Mouse (Mus musculus) limb, embryonic 10.5 days (tissue): ENCODE measurements around the gene Gm21209. TPM values are rescaled to one million over a fixed set of nuclear protein-coding genes. Genes with fewer than 3 reads are reported as not detected.
"Not testable (repeated sequence)": the region's sequence is repeated elsewhere in the genome, so short reads cannot be mapped to it uniquely, and the experiment has no call there.

ENCODE experiments used
- DNase-seq: peaks from one replicate; pipeline ENCODE4 v3.0.0-alpha.2; 2017; ENCODE audit warnings: low spot score
- H3K27ac ChIP-seq: fragments of 300-500 bp; sonication (generic); 2 replicates; pipeline ENCODE4 v1.5.1; 2016; ENCODE audit warnings: mild to moderate bottlenecking
- H3K27me3 ChIP-seq: fragments of 300-500 bp; sonication (generic); 2 replicates; pipeline ENCODE4 v1.6.1; 2016; ENCODE audit warnings: low read depth, mild to moderate bottlenecking; ENCODE audit not compliant: poor library complexity, severe bottlenecking
- H3K36me3 ChIP-seq: fragments of 300-500 bp; sonication (generic); 2 replicates; pipeline ENCODE4 v1.6.1; 2016; ENCODE audit warnings: mild to moderate bottlenecking, moderate library complexity
- H3K4me1 ChIP-seq: fragments of 300-500 bp; sonication (generic); 2 replicates; pipeline ENCODE4 v1.6.1; 2016
- H3K4me3 ChIP-seq: fragments of 300-500 bp; sonication (generic); 2 replicates; pipeline ENCODE4 v1.5.1; 2016; ENCODE audit warnings: mild to moderate bottlenecking, moderate library complexity
- H3K9me3 ChIP-seq: fragments of 300-500 bp; sonication (generic); replicated peaks from 2 replicates; pipeline ENCODE4 v1.6.1; 2016; ENCODE audit warnings: mild to moderate bottlenecking
- WGBS: fragments of 180-500 bp; shearing (Covaris S2); methylation state at CpG from one replicate; pipeline ENCODE4 v1.1.7; 2016; 5-methylcytosine and 5-hydroxymethylcytosine counted together
- polyA plus RNA-seq: library from polyadenylated mRNA; unstranded; fragments of >200 nt; fragmentation: Nextera tagmentation; extraction: Ambion mirVana; gene quantifications from 2 replicates; pipeline ENCODE4 v1.2.1, GENCODE M21; 2016

Gm21209 gene
- not detected in 2 replicates for polyA plus RNA-seq

DNA sequence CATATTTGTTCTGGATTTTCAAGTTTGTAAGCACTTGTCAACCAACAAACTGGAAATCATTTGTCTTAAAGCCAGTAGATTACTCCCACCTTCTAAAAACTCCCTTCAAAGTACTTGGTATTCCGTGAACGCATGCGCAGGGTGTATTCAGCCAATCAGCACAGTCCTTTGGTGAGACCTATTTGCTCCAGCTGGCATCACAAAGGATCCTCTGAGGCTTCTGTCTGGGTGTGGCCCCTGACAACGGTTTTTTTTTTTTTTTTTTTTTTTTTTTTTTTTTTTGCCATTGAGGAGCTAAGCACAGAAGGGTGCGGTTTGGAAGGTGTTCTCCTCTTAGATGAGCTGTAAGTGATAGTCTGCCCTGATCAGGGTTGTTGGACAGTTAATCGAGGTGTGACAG lies at the start of gene Gm21209:
Gene Gm21209 (plus strand): TSS at position 301 of the 400 bp plus-strand sequence.
- DNase-seq, H3K4me3 ChIP-seq, H3K36me3 ChIP-seq, H3K27ac ChIP-seq, H3K4me1 ChIP-seq, H3K27me3 ChIP-seq, H3K9me3 ChIP-seq: not testable (repeated sequence)
- WGBS, result no CpG with 5 or more reads among the region's 6 CpGs
